Mouse (Mus musculus): ENCODE results near the gene Elovl7. TPM values are rescaled to one million over a fixed set of nuclear protein-coding genes. Genes with fewer than 3 reads are reported as not detected.
A peak's percentile ranks its signal among the peaks of the same experiment; 100 is the strongest.

Gene Elovl7
- polyA plus RNA-seq, 1 experiment from 2014 or later, result 1.6 TPM

DNA sequence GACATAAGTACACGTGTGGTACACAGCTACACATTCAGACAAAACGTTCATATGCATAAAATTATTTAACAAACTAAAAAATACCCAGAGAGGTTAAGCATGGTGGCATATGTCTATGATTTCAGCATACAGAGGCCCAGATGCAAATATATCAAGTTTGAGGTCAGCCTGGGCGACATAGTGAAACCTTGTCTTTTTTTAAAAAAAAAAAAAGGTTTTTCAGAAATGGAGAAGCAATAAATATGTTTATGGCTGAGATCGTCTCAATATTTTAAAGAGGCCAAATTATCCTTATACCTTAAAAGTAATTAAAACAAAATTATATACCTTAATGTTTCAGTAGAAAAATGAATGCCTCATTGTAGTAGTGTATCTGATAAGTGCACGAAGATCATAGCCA, 6.1 kb upstream of the Elovl7 start:
- Histone ChIP-seq H3K9ac (no peak overlapping the region), H3K27ac (no peak overlapping the region), H3K9me3 (no peaks in the 10 kb centered on the region), H3K4me3 (no peak overlapping the region), H3K27me3 (replicated peaks) (peaks cover 4% of the 10 kb centered on the region), H3K36me3 (replicated peaks) (no peaks in the 10 kb centered on the region), H3K4me1 (no peaks in the 10 kb centered on the region; the same call in 1 of the 2 replicates), H3K4me2 (no peak overlapping the region)
- no peak for ATAC-seq (replicated peaks)
- 77% methylated on average over 5 of the region's 5 CpGs for WGBS

DNA sequence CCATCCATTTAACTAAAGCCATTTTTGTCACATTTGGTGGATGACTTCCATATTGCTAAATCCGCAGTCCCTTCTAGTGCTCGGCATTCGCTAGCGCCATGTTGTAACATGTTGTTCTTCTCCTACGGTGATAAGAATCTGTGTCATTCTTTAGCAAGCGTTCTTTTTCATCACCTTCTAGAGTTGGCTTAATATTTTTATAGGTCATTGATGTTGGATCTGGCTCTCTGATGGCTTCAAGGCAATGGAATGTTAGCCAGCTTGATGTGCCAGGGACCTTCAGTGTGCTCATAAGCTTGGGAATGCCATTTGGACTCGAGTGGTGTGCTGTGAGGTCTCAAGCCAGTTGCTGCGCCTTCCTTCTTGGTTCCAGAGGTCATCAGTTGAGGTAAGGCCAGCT, 3.2 kb upstream of the Elovl7 start:
- Histone ChIP-seq H3K36me3 (replicated peaks) (no peaks in the 10 kb centered on the region), H3K27ac (no peak overlapping the region), H3K4me1 (peaks cover 16% of the 10 kb centered on the region), H3K4me2 (no peak overlapping the region), H3K9me3 (no peaks in the 10 kb centered on the region), H3K4me3 (no peak overlapping the region), H3K27me3 (replicated peaks) (peaks cover 7% of the 10 kb centered on the region), H3K9ac (no peak overlapping the region)
- 93% methylated on average over 8 of the region's 8 CpGs for WGBS
- no peak for ATAC-seq (replicated peaks)

DNA sequence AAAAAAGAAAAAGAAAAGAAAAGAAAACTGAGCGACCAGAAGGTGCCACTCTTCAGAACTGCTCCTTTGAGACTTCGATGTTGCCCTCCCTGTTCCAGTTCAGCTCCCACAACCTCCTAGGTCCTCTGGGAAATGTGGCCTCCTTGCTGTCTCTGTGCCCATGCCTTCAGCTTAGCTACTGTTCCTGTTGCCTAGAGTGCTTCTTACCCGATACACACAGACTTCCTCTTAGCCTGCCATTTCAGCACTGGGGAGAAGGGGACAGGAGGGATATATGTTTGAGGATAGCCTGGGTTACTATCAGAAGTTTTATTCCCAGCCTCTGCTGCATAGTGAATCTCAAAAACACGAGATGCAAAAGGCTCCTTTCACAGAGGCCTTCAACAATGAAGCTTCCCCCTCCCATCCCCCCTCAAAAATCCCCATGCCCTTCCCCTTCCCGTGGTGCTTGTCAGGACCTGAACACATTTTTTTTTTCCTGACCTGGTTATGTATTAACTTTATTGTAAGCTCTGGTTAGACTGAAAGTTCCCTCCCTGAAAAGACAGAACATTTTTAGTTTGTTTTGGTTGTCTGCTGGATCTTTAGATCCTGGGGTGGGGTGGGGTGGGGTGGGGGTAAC, 1.7 kb upstream of the Elovl7 start:
- H3K4me3 ChIP-seq, result no peak overlapping the region
- H3K27me3 ChIP-seq (replicated peaks), result peaks cover 16% of the 10 kb centered on the region
- H3K9ac ChIP-seq, result no peak overlapping the region
- H3K36me3 ChIP-seq (replicated peaks), result no peaks in the 10 kb centered on the region
- no peaks in the 10 kb centered on the region for H3K9me3 ChIP-seq
- H3K4me2 ChIP-seq, result no peak overlapping the region
- no peak for ATAC-seq (replicated peaks)
- WGBS, result 43% methylated on average over 5 of the region's 5 CpGs
- H3K4me1 ChIP-seq, result peaks cover 16% of the 10 kb centered on the region
- no peak overlapping the region for H3K27ac ChIP-seq

DNA sequence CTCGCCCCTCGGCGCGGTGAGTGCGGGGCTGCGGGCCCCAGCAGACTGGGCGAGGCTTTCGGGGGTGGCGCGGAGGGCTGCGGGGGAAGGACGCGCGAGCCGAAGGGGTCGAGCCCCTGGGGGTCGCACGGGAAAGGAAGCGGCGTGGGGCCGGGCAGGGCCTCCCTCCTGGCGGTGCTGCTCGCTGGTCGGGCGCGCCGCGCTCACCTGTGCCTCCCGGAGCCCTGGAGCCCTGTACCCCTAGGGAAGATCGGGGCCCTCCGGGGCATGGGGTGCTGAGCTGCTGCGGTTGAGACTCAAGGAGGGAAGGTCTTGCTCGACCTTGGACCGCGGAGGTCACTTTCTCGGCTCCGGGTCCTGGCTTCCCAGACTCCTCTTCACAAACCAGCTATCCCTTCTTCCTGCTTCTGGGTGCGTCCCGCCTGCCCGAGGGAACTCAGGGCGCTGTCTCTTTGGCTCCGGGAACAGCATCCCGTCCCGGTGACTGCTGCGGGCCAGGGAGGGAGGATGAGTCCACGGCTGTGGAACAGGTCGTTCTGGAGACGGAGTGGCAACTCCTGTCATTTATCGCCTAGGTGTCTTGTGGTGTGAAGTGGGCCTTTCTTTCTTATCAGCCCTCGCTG, 392 bp downstream of the Elovl7 start:
- peak; percentile 81 for ATAC-seq (replicated peaks)
- H3K4me3 ChIP-seq, result peak overlapping the region; percentile 70
- no peaks in the 10 kb centered on the region for H3K36me3 ChIP-seq (replicated peaks)
- under 1% methylated on average over 41 of the region's 50 CpGs for WGBS
- peaks cover 20% of the 10 kb centered on the region for H3K27me3 ChIP-seq (replicated peaks)
- H3K9me3 ChIP-seq, result no peaks in the 10 kb centered on the region
- peak overlapping the region; percentile 96 for H3K4me2 ChIP-seq
- no peak overlapping the region for H3K27ac ChIP-seq
- peaks cover 16% of the 10 kb centered on the region for H3K4me1 ChIP-seq
- peak overlapping the region; percentile 56 for H3K9ac ChIP-seq

DNA sequence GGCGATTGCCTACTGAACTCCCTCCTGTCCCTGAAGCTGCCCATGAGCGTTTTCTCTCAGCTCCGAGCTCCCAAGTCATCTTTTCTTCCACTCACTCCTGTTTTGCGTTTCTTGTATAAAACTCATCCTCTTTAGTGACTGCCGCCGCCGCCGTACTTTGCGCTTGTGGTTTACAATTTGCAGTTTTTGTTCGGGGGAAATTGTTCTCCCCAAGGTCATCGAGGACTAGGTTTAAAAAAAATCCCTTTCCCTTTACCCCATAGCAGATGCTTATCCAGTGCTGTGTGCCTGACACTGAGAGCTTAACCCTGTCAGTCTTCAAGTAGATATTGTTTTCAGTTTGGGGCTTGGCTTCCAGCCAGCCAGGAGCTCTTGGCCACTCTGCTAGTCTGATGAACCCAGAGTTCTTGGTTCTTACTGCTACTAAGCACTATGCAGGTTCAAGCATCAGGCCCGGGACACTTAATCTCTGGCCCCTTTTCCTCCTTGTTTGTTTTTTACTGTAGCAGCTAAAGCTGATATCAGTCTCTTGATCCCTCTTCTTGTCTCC, 1.1 kb downstream of the Elovl7 start:
- H3K9ac ChIP-seq, result peak overlapping the region; percentile 56; the same call in 1 of the 2 replicates
- WGBS, result 2% methylated on average over 12 of the region's 12 CpGs
- H3K27ac ChIP-seq, result no peak overlapping the region
- H3K36me3 ChIP-seq (replicated peaks), result no peaks in the 10 kb centered on the region
- peak overlapping the region; percentile 70 for H3K4me3 ChIP-seq
- H3K27me3 ChIP-seq (replicated peaks), result peaks cover 20% of the 10 kb centered on the region
- no peak for ATAC-seq (replicated peaks)
- H3K9me3 ChIP-seq, result no peaks in the 10 kb centered on the region
- peaks cover 16% of the 10 kb centered on the region for H3K4me1 ChIP-seq
- H3K4me2 ChIP-seq, result peak overlapping the region; percentile 96

DNA sequence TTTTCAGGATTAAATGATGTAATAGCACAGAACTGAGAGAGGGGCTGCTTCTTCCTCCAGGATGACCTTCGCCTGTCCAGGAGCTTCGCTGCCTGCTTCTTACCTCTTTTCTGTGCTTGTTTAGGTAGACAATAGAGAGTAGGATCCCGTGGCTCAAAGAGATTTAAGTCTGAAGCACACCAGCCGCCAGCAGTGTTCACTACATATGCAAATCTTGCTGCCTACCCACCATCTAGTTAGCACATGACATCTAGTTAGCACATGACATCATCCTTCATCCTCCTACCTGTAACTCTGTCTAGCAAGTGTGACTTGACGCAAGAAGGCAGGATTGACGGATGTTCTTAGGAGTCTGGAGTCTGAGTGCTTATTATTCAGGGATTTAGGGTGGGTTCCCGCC, 5.6 kb downstream of the Elovl7 start:
- Histone ChIP-seq H3K9ac (no peak overlapping the region), H3K36me3 (replicated peaks) (no peaks in the 10 kb centered on the region), H3K27ac (no peak overlapping the region), H3K9me3 (no peaks in the 10 kb centered on the region), H3K4me3 (no peak overlapping the region), H3K27me3 (replicated peaks) (peaks cover 15% of the 10 kb centered on the region), H3K4me2 (no peak overlapping the region), H3K4me1 (peaks cover 8% of the 10 kb centered on the region; the same call in 1 of the 2 replicates)
- 60% methylated on average over 7 of the region's 7 CpGs for WGBS
- ATAC-seq (replicated peaks), result no peak

DNA sequence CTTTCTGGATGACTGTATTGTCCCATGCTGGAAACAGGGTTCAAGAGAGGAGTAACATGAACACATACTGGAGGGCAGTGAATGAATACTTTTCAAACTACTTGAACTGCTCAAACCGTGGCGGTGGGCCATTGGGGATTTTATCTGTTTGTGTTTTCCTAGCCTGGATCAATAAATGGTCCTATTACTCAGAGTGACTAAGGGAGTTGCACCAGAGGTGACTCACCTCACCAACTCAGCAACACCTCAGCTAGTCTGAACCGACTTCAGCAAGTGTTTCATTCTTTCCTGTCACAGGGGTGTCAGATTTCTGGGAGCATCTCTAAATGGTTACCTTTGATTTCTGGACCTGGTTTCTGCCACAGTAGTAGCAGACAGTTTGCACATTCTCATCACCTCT, 15.0 kb downstream of the Elovl7 start:
- Histone ChIP-seq H3K4me2 (no peak overlapping the region), H3K4me1 (no peaks in the 10 kb centered on the region), H3K9me3 (no peaks in the 10 kb centered on the region), H3K4me3 (no peak overlapping the region), H3K27ac (no peak overlapping the region), H3K27me3 (replicated peaks) (no peaks in the 10 kb centered on the region), H3K9ac (no peak overlapping the region), H3K36me3 (replicated peaks) (no peaks in the 10 kb centered on the region)
- 83% methylated on average over 3 of the region's 3 CpGs for WGBS
- ATAC-seq (replicated peaks), result no peak

DNA sequence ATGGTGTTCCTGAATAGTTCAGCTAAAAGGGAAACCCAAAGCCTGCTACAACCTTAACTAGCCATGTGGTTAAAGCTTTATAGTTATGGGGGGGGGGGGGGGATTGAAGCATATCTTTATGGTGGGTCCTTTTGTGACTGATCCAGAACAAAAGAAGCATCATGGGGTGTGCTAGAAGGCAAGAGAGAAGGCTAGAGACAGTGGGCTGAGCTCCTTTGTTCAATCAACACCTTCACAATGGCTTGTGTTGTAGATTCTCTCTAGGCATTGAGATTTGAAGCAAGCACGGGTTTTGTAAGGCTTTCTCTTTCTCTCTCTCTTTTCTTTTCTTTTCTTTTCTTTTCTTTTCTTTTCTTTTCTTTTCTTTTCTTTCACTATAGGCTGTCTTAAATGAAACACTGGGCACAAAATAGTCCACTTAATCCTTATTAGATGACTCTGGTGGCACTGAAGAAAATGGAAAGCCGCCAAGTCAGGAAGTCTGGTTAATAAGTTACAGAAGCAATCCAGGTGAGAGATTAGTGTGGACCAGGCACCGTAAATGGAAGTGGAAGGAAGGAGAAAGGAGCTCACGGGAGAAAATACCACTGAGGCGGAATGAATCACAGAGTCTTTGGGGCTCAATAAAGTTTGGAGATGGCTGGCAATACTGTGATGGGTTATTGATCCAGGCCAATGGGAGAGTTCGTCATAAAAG, 15.6 kb downstream of the Elovl7 start:
- H3K27ac ChIP-seq, result no peak overlapping the region
- WGBS, result 66% methylated on average over 6 of the region's 6 CpGs
- H3K9ac ChIP-seq, result no peak overlapping the region
- no peaks in the 10 kb centered on the region for H3K27me3 ChIP-seq (replicated peaks)
- H3K4me3 ChIP-seq, result no peak overlapping the region
- no peaks in the 10 kb centered on the region for H3K9me3 ChIP-seq
- H3K4me2 ChIP-seq, result no peak overlapping the region
- H3K36me3 ChIP-seq (replicated peaks), result no peaks in the 10 kb centered on the region
- H3K4me1 ChIP-seq, result no peaks in the 10 kb centered on the region
- ATAC-seq (replicated peaks), result no peak

DNA sequence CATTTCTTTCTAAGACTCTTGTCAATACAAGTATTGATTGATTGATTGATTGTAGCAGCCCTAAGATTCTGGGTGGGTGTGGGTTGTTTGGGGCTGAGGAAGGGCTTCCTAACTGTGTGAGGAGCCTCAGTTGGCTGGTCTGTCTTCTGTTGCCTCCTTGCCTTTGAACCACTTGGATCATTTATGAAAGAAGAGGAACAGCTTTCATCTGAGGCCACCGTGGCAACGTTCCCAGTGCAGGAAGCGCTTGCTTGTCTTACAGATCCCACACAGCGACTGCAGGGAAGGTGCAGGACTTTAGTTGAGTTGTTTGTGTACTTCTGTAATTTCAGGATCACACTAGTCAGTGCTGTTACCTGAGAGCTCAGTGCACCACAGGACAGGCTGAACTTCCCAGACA, 25.8 kb downstream of the Elovl7 start:
- H3K9ac ChIP-seq, result no peak overlapping the region
- H3K4me1 ChIP-seq, result no peaks in the 10 kb centered on the region
- ATAC-seq (replicated peaks), result no peak
- H3K4me3 ChIP-seq, result no peak overlapping the region
- H3K27ac ChIP-seq, result no peak overlapping the region
- H3K27me3 ChIP-seq (replicated peaks), result no peaks in the 10 kb centered on the region
- H3K4me2 ChIP-seq, result no peak overlapping the region
- WGBS, result 77% methylated on average over 4 of the region's 4 CpGs
- no peaks in the 10 kb centered on the region for H3K36me3 ChIP-seq (replicated peaks)
- H3K9me3 ChIP-seq, result 0 out of 2 replicates have a peak, but pooled peaks cover 3% of the 10 kb centered on the region

DNA sequence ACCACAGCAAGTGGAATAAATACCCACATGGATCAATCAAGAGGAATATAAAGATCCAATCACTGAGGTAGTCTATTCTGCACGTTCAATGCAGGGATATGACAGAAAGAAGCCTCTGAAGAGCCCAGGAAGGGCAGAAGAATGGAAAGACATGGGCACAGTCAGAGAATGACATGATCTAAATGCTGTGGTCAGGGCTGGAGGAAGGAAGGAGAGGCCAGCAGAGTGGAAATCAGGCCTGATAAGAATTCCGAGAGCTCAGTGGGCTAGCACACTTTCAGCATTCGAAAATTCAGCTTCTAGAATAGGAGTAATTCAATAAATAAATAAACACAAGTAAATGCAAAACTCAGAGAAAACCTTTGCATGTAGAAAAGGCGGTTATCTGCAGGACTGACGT, 27.5 kb downstream of the Elovl7 start:
- no peak for ATAC-seq (replicated peaks)
- Histone ChIP-seq H3K27ac (no peak overlapping the region), H3K4me3 (no peak overlapping the region), H3K27me3 (replicated peaks) (no peaks in the 10 kb centered on the region), H3K4me2 (no peak overlapping the region), H3K9ac (no peak overlapping the region), H3K4me1 (no peaks in the 10 kb centered on the region), H3K9me3 (0 out of 2 replicates have a peak, but pooled peaks cover 3% of the 10 kb centered on the region), H3K36me3 (replicated peaks) (no peaks in the 10 kb centered on the region)
- WGBS, result 83% methylated on average over 5 of the region's 5 CpGs

DNA sequence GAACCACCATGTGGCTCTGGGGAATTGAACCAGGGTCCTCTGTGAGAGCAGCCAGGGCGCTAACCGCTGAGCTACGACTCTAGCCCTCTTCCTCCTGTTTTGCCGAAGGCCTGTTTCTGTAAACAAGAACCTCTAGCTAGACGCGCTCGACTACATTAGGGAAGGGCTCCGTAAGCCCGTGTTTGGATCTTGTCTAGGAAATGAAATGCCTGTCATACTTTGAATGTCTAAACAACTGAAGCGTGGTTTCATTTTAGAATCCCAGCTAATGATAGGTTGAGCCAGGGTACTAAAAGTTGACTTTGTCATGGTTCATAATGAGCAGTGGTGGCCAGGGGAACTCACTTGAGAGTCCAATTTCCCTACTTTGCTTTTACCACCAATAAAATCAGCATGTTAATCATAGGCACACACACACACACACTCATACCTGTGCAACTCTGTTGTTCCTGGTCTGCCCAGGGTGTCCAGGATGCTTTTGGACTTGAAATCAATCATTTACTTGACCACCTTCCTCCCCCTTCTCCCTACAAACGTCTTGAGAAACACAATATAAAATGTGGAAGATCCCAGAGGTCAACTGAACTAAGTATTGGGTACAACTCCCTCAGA, 31.0 kb downstream of the Elovl7 start:
- ATAC-seq (replicated peaks), result no peak
- H3K4me1 ChIP-seq, result no peaks in the 10 kb centered on the region
- H3K27ac ChIP-seq, result no peak overlapping the region
- no peaks in the 10 kb centered on the region for H3K27me3 ChIP-seq (replicated peaks)
- no peak overlapping the region for H3K9ac ChIP-seq
- H3K9me3 ChIP-seq, result no peaks in the 10 kb centered on the region
- H3K4me3 ChIP-seq, result no peak overlapping the region
- WGBS, result 85% methylated on average over 11 of the region's 11 CpGs
- no peak overlapping the region for H3K4me2 ChIP-seq
- H3K36me3 ChIP-seq (replicated peaks), result no peaks in the 10 kb centered on the region

DNA sequence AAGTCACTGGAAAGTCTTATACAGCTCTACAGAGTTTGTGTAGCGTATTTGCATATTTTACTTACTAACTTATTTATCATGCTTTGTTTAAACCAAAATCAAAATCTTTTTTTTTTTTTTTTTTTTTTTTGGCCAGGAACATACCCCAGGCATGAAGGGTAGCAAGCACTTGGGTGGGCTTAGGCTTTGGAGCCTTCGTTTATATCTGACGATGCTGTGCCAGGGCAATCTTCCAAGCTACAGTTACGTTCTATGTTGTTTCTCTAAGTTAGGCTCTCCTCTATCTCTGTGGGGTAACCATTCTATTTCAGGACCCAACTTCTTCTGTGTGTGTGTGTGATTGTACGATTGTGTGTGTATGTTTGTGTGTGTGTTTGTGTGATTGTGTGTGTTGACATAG, 36.9 kb downstream of the Elovl7 start:
- Histone ChIP-seq H3K4me2 (no peak overlapping the region), H3K4me3 (no peak overlapping the region), H3K27ac (no peak overlapping the region), H3K9ac (no peak overlapping the region), H3K9me3 (no peaks in the 10 kb centered on the region), H3K27me3 (replicated peaks) (no peaks in the 10 kb centered on the region), H3K36me3 (replicated peaks) (no peaks in the 10 kb centered on the region), H3K4me1 (no peaks in the 10 kb centered on the region)
- 88% methylated on average over 5 of the region's 5 CpGs for WGBS
- ATAC-seq (replicated peaks), result no peak

All from midbrain, embryonic 15.5 days (tissue).